Mouse (Mus musculus): ENCODE results near the gene Rnls. TPM values are rescaled to one million over a fixed set of nuclear protein-coding genes. Genes with fewer than 3 reads are reported as not detected.

Rnls gene
- total and polyA plus RNA-seq, 3 experiments = not detected

DNA sequence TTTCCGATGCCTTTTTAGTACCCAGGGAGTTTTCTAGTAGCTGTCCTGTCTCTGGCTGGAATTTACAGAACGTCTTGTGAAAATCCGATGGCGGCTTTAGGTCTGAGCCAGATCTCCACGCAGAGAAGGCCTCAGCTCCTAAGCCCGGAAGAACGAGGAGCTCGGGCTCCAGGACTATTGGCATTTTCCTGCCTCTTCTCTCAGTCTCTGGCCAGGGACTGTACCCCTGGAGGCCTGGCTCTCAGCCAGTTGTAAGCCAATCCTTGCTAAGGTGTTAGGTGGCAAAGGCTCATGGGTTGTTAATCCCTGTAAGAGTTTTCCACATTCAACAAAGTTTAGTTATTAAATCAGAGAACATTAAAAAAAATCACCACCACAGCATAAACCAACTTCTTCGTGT, 281.7 kb downstream of the Rnls start:
- no peak for TF ChIP-seq MXI1 (IDR thresholded peaks at IDR 0.05; ENCODE audit: low read depth, low read length)
- TF ChIP-seq ZMIZ1 (IDR thresholded peaks at IDR 0.05; ENCODE audit: low read depth, low read length) = no peak
- TF ChIP-seq RCOR1 (IDR thresholded peaks at IDR 0.05; ENCODE audit: low read depth, low read length) = no peak
- no peak for TF ChIP-seq SMC3 (IDR thresholded peaks at IDR 0.05; ENCODE audit: low read depth, low read length)
- no peak for TF ChIP-seq ZKSCAN1 (IDR thresholded peaks at IDR 0.05; ENCODE audit: low read depth, low read length)
- no peak for TF ChIP-seq POLR2A (IDR thresholded peaks at IDR 0.05; ENCODE audit: control insufficient read depth in 1 of 2, insufficient read depth in 1 of 2, low read depth in 1 of 2, low read length in 2 of 2, poor library complexity in 1 of 2)
- TF ChIP-seq GATA1 (IDR thresholded peaks at IDR 0.05; ENCODE audit: low read depth, low read length) = no peak
- no peak for TF ChIP-seq RAD21 (IDR thresholded peaks at IDR 0.05; ENCODE audit: low read depth, low read length)
- TF ChIP-seq KAT2A (conservative IDR thresholded peaks at IDR 0.05; ENCODE audit: low read depth, low read length) = no peak
- no peak for TF ChIP-seq MYC (IDR thresholded peaks at IDR 0.05; ENCODE audit: low read depth, low read length)
- no peak for TF ChIP-seq POLR2AphosphoS5 (IDR thresholded peaks at IDR 0.05; ENCODE audit: borderline replicate concordance, low read depth, low read length)
- TF ChIP-seq NRF1 (IDR thresholded peaks at IDR 0.05; ENCODE audit: insufficient read depth, low read depth, low read length, poor library complexity, severe bottlenecking) = no peak
- TF ChIP-seq JUND (IDR thresholded peaks at IDR 0.05; ENCODE audit: low read depth, low read length) = no peak
- no peak for TF ChIP-seq SIN3A (IDR thresholded peaks at IDR 0.05; ENCODE audit: low read length)
- TF ChIP-seq CTCF (IDR thresholded peaks at IDR 0.05 in 2 of 3, conservative IDR thresholded peaks at IDR 0.05 in 1 of 3; ENCODE audit: control insufficient read depth in 1 of 3, insufficient read depth in 1 of 3, low read depth in 2 of 3, low read length in 3 of 3, poor library complexity in 1 of 3, severe bottlenecking in 1 of 3) = no peak
- no peak for TF ChIP-seq ZNF384 (IDR thresholded peaks at IDR 0.05; ENCODE audit: low read depth, low read length)
- TF ChIP-seq MEF2A (IDR thresholded peaks at IDR 0.05; ENCODE audit: extremely low read depth, insufficient replicate concordance, low read depth, low read length, poor library complexity, severe bottlenecking) = no peak
- TF ChIP-seq TBP (IDR thresholded peaks at IDR 0.05; ENCODE audit: low read depth, low read length) = no peak
- no peak for TF ChIP-seq MAZ (IDR thresholded peaks at IDR 0.05; ENCODE audit: low read depth, low read length)
- H3K9ac ChIP-seq (ENCODE audit: control insufficient read depth, low read depth, low read length, poor library complexity, severe bottlenecking) = no peak overlapping the region
- DNase-seq (ENCODE audit: low read depth, low spot score) = no peak
- H3K4me1 ChIP-seq (ENCODE audit: control insufficient read depth in 1 of 2, insufficient read depth in 2 of 2, low read length in 2 of 2) = peaks cover 9 to 11% of the 10 kb centered on the region in 2 experiments
- H3K4me3 ChIP-seq (ENCODE audit: control insufficient read depth in 1 of 2, insufficient read depth in 1 of 2, low read depth in 2 of 2, low read length in 2 of 2) = no peak overlapping the region
- no peak overlapping the region for H3K27ac ChIP-seq (ENCODE audit: control insufficient read depth, low read depth, low read length)
- H3K36me3 ChIP-seq (ENCODE audit: control insufficient read depth in 1 of 2, insufficient read depth in 2 of 2, low read length in 2 of 2) = peaks cover 0 to 8% of the 10 kb centered on the region in 2 experiments; a peak in 2 of 4 replicates
- no peaks in the 10 kb centered on the region for H3K79me2 ChIP-seq (ENCODE audit: control insufficient read depth, insufficient read depth, low read length, poor library complexity)
- H3K9me3 ChIP-seq (replicated peaks; ENCODE audit: insufficient read depth, low read length) = no peaks in the 10 kb centered on the region
- no peaks in the 10 kb centered on the region for H3K27me3 ChIP-seq (ENCODE audit: control insufficient read depth in 1 of 2, insufficient read depth in 2 of 2, low read length in 2 of 2)

DNA sequence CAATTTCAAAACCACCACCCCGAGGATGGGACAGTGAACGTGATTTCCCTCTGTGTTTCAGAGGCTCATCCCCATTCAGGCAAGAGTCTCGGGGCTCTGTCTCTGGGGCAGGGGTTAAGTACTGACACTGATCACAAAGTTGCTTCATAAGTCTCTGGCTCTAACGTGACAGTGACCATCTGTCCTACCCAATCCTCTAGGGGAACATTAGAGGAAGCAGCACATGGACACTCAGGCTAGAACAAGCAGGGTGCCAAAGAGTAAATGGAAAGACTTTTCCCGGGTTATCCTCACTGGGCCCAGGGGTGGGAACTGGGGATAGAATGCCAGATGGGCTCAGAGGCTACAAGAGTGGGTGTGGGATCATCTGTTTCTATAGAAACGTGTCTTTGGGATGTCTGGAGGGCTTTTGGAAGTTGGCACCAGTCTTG, 282.1 kb downstream of the Rnls start:
- no peaks in the 10 kb centered on the region for H3K27me3 ChIP-seq (ENCODE audit: control insufficient read depth in 1 of 2, insufficient read depth in 2 of 2, low read length in 2 of 2)
- peaks cover 9 to 11% of the 10 kb centered on the region in 2 experiments for H3K4me1 ChIP-seq (ENCODE audit: control insufficient read depth in 1 of 2, insufficient read depth in 2 of 2, low read length in 2 of 2)
- no peaks in the 10 kb centered on the region for H3K79me2 ChIP-seq (ENCODE audit: control insufficient read depth, insufficient read depth, low read length, poor library complexity)
- no peaks in the 10 kb centered on the region for H3K9me3 ChIP-seq (replicated peaks; ENCODE audit: insufficient read depth, low read length)
- no peak overlapping the region for H3K4me3 ChIP-seq (ENCODE audit: control insufficient read depth in 1 of 2, insufficient read depth in 1 of 2, low read depth in 2 of 2, low read length in 2 of 2)
- TF ChIP-seq E2F4 (IDR thresholded peaks at IDR 0.05; ENCODE audit: borderline replicate concordance, low read depth, low read length) (no peak), ZKSCAN1 (IDR thresholded peaks at IDR 0.05; ENCODE audit: low read depth, low read length) (no peak)
- no peak for DNase-seq (ENCODE audit: low read depth, low spot score)
- no peak overlapping the region for H3K9ac ChIP-seq (ENCODE audit: control insufficient read depth, low read depth, low read length, poor library complexity, severe bottlenecking)
- H3K27ac ChIP-seq (ENCODE audit: control insufficient read depth, low read depth, low read length) = no peak overlapping the region
- peaks cover 0 to 8% of the 10 kb centered on the region in 2 experiments; a peak in 2 of 4 replicates for H3K36me3 ChIP-seq (ENCODE audit: control insufficient read depth in 1 of 2, insufficient read depth in 2 of 2, low read length in 2 of 2)
